Mouse (Mus musculus): ENCODE data around the gene Chrna1. TPM values are rescaled to one million over a fixed set of nuclear protein-coding genes. Genes with fewer than 3 reads are reported as not detected.

The Chrna1 gene
- polyA plus RNA-seq, 1 experiment from 2014 or later, result 0.29 TPM

GRCm38 (mm10) chr2:73588951-73589350, 8.8 kb upstream of the Chrna1 start:
- WGBS (ENCODE audit: insufficient replicate concordance), result 60% methylated on average over 2 of the region's 2 CpGs
- H3K9me3 ChIP-seq (replicated peaks), result no peaks in the 10 kb centered on the region
- H3K4me1 ChIP-seq, result peaks cover 15% of the 10 kb centered on the region
- H3K4me2 ChIP-seq, result no peak overlapping the region
- H3K36me3 ChIP-seq, result no peaks in the 10 kb centered on the region
- no peak overlapping the region for H3K4me3 ChIP-seq
- H3K9ac ChIP-seq, result no peak overlapping the region
- H3K27me3 ChIP-seq (replicated peaks), result peaks cover 24% of the 10 kb centered on the region
- H3K27ac ChIP-seq, result no peak overlapping the region
- ATAC-seq, result no peak

GRCm38 (mm10) chr2:73587109-73587506, 7.0 kb upstream of the Chrna1 start:
- H3K4me1 ChIP-seq, result peaks cover 9% of the 10 kb centered on the region; the same call in 1 of the 2 replicates
- no peak overlapping the region for H3K4me3 ChIP-seq
- no peaks in the 10 kb centered on the region for H3K9me3 ChIP-seq (replicated peaks)
- H3K4me2 ChIP-seq, result no peak overlapping the region
- no peak for ATAC-seq
- WGBS (ENCODE audit: insufficient replicate concordance), result 55% methylated on average over 4 of the region's 4 CpGs
- no peak overlapping the region for H3K9ac ChIP-seq
- no peaks in the 10 kb centered on the region for H3K36me3 ChIP-seq
- no peak overlapping the region for H3K27ac ChIP-seq
- peaks cover 27% of the 10 kb centered on the region for H3K27me3 ChIP-seq (replicated peaks)

- Histone ChIP-seq H3K4me1 (peaks cover 9% of the 10 kb centered on the region; the same call in 1 of the 2 replicates), H3K9ac (no peak overlapping the region), H3K36me3 (no peaks in the 10 kb centered on the region), H3K27me3 (replicated peaks) (peaks cover 27% of the 10 kb centered on the region), H3K4me3 (no peak overlapping the region), H3K9me3 (replicated peaks) (no peaks in the 10 kb centered on the region), H3K27ac (no peak overlapping the region), H3K4me2 (no peak overlapping the region)
- WGBS (ENCODE audit: insufficient replicate concordance), result 52% methylated on average over 10 of the region's 10 CpGs
- ATAC-seq, result no peak
These were observed 6.4 kb upstream of the Chrna1 start for GRCm38 (mm10) chr2:73586392-73587108.

- H3K4me2 ChIP-seq, result peak overlapping the region; percentile 71
- H3K4me3 ChIP-seq, result peak overlapping the region; percentile 53
- H3K9me3 ChIP-seq (replicated peaks), result no peaks in the 10 kb centered on the region
- H3K27ac ChIP-seq, result no peak overlapping the region
- peak overlapping the region; percentile 12; the same call in 1 of the 2 replicates for H3K9ac ChIP-seq
- H3K36me3 ChIP-seq, result no peaks in the 10 kb centered on the region
- H3K4me1 ChIP-seq, result peaks cover 9% of the 10 kb centered on the region; the same call in 1 of the 2 replicates
- ATAC-seq, result no peak
- peaks cover 20% of the 10 kb centered on the region for H3K27me3 ChIP-seq (replicated peaks)
- 24% methylated on average over 12 of the region's 12 CpGs for WGBS (ENCODE audit: insufficient replicate concordance)
These were observed 5.3 kb upstream of the Chrna1 start for GRCm38 (mm10) chr2:73585347-73585831.

- Histone ChIP-seq H3K27me3 (replicated peaks) (peaks cover 20% of the 10 kb centered on the region), H3K27ac (no peak overlapping the region), H3K9me3 (replicated peaks) (no peaks in the 10 kb centered on the region), H3K4me1 (peaks cover 9% of the 10 kb centered on the region; the same call in 1 of the 2 replicates), H3K36me3 (no peaks in the 10 kb centered on the region), H3K9ac (peak overlapping the region; percentile 12; the same call in 1 of the 2 replicates), H3K4me3 (peak overlapping the region; percentile 53), H3K4me2 (peak overlapping the region; percentile 71)
- ATAC-seq, result peak; percentile 65
- WGBS (ENCODE audit: insufficient replicate concordance), result 3% methylated on average over 17 of the region's 18 CpGs
These were observed 4.7 kb upstream of the Chrna1 start for GRCm38 (mm10) chr2:73584645-73585346.

- Histone ChIP-seq H3K9me3 (replicated peaks) (no peaks in the 10 kb centered on the region), H3K4me1 (peaks cover 8% of the 10 kb centered on the region; the same call in 1 of the 2 replicates), H3K9ac (no peak overlapping the region), H3K4me2 (no peak overlapping the region), H3K4me3 (no peak overlapping the region), H3K36me3 (no peaks in the 10 kb centered on the region), H3K27me3 (replicated peaks) (peaks cover 9% of the 10 kb centered on the region), H3K27ac (no peak overlapping the region)
- ATAC-seq, result no peak
- WGBS (ENCODE audit: insufficient replicate concordance), result 68% methylated on average over 5 of the region's 5 CpGs
These were observed 582 bp upstream of the Chrna1 start for GRCm38 (mm10) chr2:73580720-73581119.

- 32% methylated on average over 5 of the region's 5 CpGs for WGBS (ENCODE audit: insufficient replicate concordance)
- Histone ChIP-seq H3K4me2 (no peak overlapping the region), H3K9me3 (replicated peaks) (no peaks in the 10 kb centered on the region), H3K9ac (no peak overlapping the region), H3K27ac (no peak overlapping the region), H3K4me1 (no peaks in the 10 kb centered on the region), H3K36me3 (no peaks in the 10 kb centered on the region), H3K4me3 (no peak overlapping the region), H3K27me3 (replicated peaks) (peaks cover 2% of the 10 kb centered on the region)
- no peak for ATAC-seq
These were observed 970 bp downstream of the Chrna1 start for GRCm38 (mm10) chr2:73579168-73579567.

- H3K9me3 ChIP-seq (replicated peaks), result no peaks in the 10 kb centered on the region
- H3K4me1 ChIP-seq, result no peaks in the 10 kb centered on the region
- H3K27ac ChIP-seq, result no peak overlapping the region
- H3K36me3 ChIP-seq, result no peaks in the 10 kb centered on the region
- 66% methylated on average over 6 of the region's 6 CpGs for WGBS (ENCODE audit: insufficient replicate concordance)
- no peak overlapping the region for H3K4me3 ChIP-seq
- no peak for ATAC-seq
- no peak overlapping the region for H3K9ac ChIP-seq
- no peak overlapping the region for H3K4me2 ChIP-seq
- peaks cover 7% of the 10 kb centered on the region; the same call in 1 of the 2 replicates for H3K27me3 ChIP-seq (replicated peaks)
These were observed 5.7 kb downstream of the Chrna1 start for GRCm38 (mm10) chr2:73574418-73574817.

GRCm38 (mm10) chr2:73573556-73573955, 6.6 kb downstream of the Chrna1 start:
- peaks cover 8% of the 10 kb centered on the region; the same call in 1 of the 2 replicates for H3K27me3 ChIP-seq (replicated peaks)
- H3K36me3 ChIP-seq, result no peaks in the 10 kb centered on the region
- no peaks in the 10 kb centered on the region for H3K4me1 ChIP-seq
- no peak overlapping the region for H3K4me3 ChIP-seq
- H3K27ac ChIP-seq, result no peak overlapping the region
- H3K9me3 ChIP-seq (replicated peaks), result no peaks in the 10 kb centered on the region
- ATAC-seq, result no peak
- H3K9ac ChIP-seq, result no peak overlapping the region
- no peak overlapping the region for H3K4me2 ChIP-seq
- 64% methylated on average over 4 of the region's 4 CpGs for WGBS (ENCODE audit: insufficient replicate concordance)

GRCm38 (mm10) chr2:73572539-73573372, 7.4 kb downstream of the Chrna1 start:
- 40% methylated on average over 23 of the region's 23 CpGs for whole genome bisulfite sequencing (ENCODE audit: insufficient replicate concordance)
- Histone ChIP-seq H3K36me3 (no peaks in the 10 kb centered on the region), H3K4me3 (no peak overlapping the region)

GRCm38 (mm10) chr2:73571901-73572300, 8.2 kb downstream of the Chrna1 start:
- H3K4me1 ChIP-seq, result no peaks in the 10 kb centered on the region
- peaks cover 17% of the 10 kb centered on the region; the same call in 1 of the 2 replicates for H3K27me3 ChIP-seq (replicated peaks)
- no peak overlapping the region for H3K27ac ChIP-seq
- no peak overlapping the region for H3K4me3 ChIP-seq
- H3K4me2 ChIP-seq, result no peak overlapping the region
- no peak overlapping the region for H3K9ac ChIP-seq
- 68% methylated on average over 6 of the region's 6 CpGs for WGBS (ENCODE audit: insufficient replicate concordance)
- H3K36me3 ChIP-seq, result no peaks in the 10 kb centered on the region
- H3K9me3 ChIP-seq (replicated peaks), result no peaks in the 10 kb centered on the region
- no peak for ATAC-seq

More at GRCm38 (mm10) chr2:73572539-73573372, 7.4 kb downstream of the Chrna1 start:
- H3K4me2 ChIP-seq, result no peak overlapping the region
- no peak overlapping the region for H3K27ac ChIP-seq
- no peaks in the 10 kb centered on the region for H3K9me3 ChIP-seq (replicated peaks)
- no peaks in the 10 kb centered on the region for H3K4me1 ChIP-seq
- H3K27me3 ChIP-seq (replicated peaks), result peaks cover 16% of the 10 kb centered on the region; the same call in 1 of the 2 replicates
- no peak overlapping the region for H3K9ac ChIP-seq
- no peak for ATAC-seq
